Mouse (Mus musculus) hindbrain, embryonic 11.5 days (tissue): Measurements from ENCODE around the gene Dnm3. TPM values are rescaled to one million over a fixed set of nuclear protein-coding genes. Genes with fewer than 3 reads are reported as not detected.

Experiments
- ATAC-seq: fragments of 200-750 bp; cut with Nextera tagmentation; 2 replicates; pipeline ENCODE4 v1.8.0; 2017; ENCODE audit warnings: mild to moderate bottlenecking, moderate TSS enrichment, moderate library complexity; ENCODE audit not compliant: low FRiP score
- DNase-seq: peaks from one replicate; pipeline ENCODE4 v3.0.0-alpha.2; 2015; ENCODE audit warnings: low spot score
- H3K27ac ChIP-seq: fragments of 300-500 bp; sonication (generic); 2 replicates; pipeline ENCODE4 v1.5.1; 2014; ENCODE audit warnings: mild to moderate bottlenecking, low read depth, low read length
- H3K27me3 ChIP-seq: fragments of 300-500 bp; sonication (generic); 2 replicates; pipeline ENCODE4 v1.6.1; 2014; ENCODE audit warnings: mild to moderate bottlenecking, low read length, moderate library complexity, mixed read lengths; ENCODE audit not compliant: control insufficient read depth, insufficient read depth
- H3K36me3 ChIP-seq: fragments of 300-500 bp; sonication (generic); 2 replicates; pipeline ENCODE4 v1.6.1; 2014; ENCODE audit warnings: mild to moderate bottlenecking, low read length, moderate library complexity, mixed read lengths; ENCODE audit not compliant: control insufficient read depth, insufficient read depth
- H3K4me1 ChIP-seq: fragments of 300-500 bp; sonication (generic); replicated peaks from 2 replicates; pipeline ENCODE4 v1.6.1; 2014; ENCODE audit warnings: low read length, mixed read lengths; ENCODE audit not compliant: control insufficient read depth, insufficient read depth
- H3K4me2 ChIP-seq: fragments of 300-500 bp; sonication (generic); replicated peaks from 2 replicates; pipeline ENCODE4 v1.6.1; 2014; ENCODE audit warnings: mild to moderate bottlenecking, low read depth, low read length
- H3K4me3 ChIP-seq: fragments of 300-500 bp; sonication (generic); 2 replicates; pipeline ENCODE4 v1.5.1; 2014; ENCODE audit warnings: low read depth, low read length
- H3K9ac ChIP-seq: fragments of 300-500 bp; sonication (generic); 2 replicates; pipeline ENCODE4 v1.6.1; 2014; ENCODE audit warnings: low read depth, low read length
- H3K9me3 ChIP-seq: fragments of 300-500 bp; sonication (generic); 2 replicates; pipeline ENCODE4 v1.6.1; 2016; ENCODE audit warnings: low read length; ENCODE audit not compliant: control insufficient read depth
- WGBS: fragments of 180-500 bp; shearing (Covaris S2); extraction: QIAGEN DNeasy Blood & Tissue Kit; methylation state at CpG from one replicate; pipeline ENCODE4 v1.1.7; 2014; 5-methylcytosine and 5-hydroxymethylcytosine counted together
- polyA plus RNA-seq: library from polyadenylated mRNA; unstranded; fragments of >200 nt; fragmentation: Nextera tagmentation; extraction: Ambion mirVana; gene quantifications from 2 replicates; pipeline ENCODE4 v1.2.1, GENCODE M21; 2014

Gene Dnm3
- polyA plus RNA-seq, 1 experiment from 2014 or later, result 12.0 TPM

GRCm38 (mm10) chr1:162449161-162449909 is 28.5 kb downstream of the Dnm3 start:
- no peaks in the 10 kb centered on the region for H3K4me1 ChIP-seq
- H3K27me3 ChIP-seq, result no peaks in the 10 kb centered on the region
- H3K4me3 ChIP-seq, result no peak overlapping the region
- H3K9me3 ChIP-seq, result no peaks in the 10 kb centered on the region
- 70% methylated on average over 3 of the region's 3 CpGs for WGBS
- H3K9ac ChIP-seq, result no peak overlapping the region
- ATAC-seq, result no peak
- no peak overlapping the region for H3K27ac ChIP-seq
- no peak for DNase-seq
- H3K36me3 ChIP-seq, result no peaks in the 10 kb centered on the region
- no peak overlapping the region for H3K4me2 ChIP-seq

GRCm38 (mm10) chr1:162444805-162445204 is 33.0 kb downstream of the Dnm3 start:
- Histone ChIP-seq H3K27me3 (no peaks in the 10 kb centered on the region), H3K9me3 (no peaks in the 10 kb centered on the region), H3K36me3 (no peaks in the 10 kb centered on the region), H3K27ac (no peak overlapping the region), H3K4me2 (no peak overlapping the region), H3K4me1 (no peaks in the 10 kb centered on the region), H3K9ac (no peak overlapping the region), H3K4me3 (no peak overlapping the region)
- ATAC-seq (no peak), DNase-seq (no peak)
- WGBS, result 87% methylated on average over 8 of the region's 8 CpGs

DNA sequence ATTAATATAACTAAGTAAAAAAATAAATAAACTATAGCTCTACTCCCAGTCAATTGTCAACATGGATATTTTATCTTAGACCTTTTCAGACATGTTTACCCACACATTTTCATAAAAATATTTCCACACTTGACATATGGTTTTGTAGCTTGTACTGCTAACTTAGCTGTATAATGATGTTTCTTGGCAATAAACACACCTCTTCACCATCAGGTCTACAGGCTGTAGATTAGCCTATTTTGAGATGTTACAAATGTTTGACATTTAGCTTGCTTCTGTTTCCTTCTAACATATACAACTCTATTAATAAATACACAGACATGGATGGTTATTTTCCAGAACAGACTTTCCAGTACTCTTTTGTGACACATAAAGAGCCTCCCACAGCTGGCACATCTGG is 38.3 kb downstream of the Dnm3 start:
- no peak overlapping the region for H3K4me2 ChIP-seq
- H3K27ac ChIP-seq, result no peak overlapping the region
- H3K9ac ChIP-seq, result no peak overlapping the region
- ATAC-seq (no peak), DNase-seq (no peak)
- H3K4me1 ChIP-seq, result no peaks in the 10 kb centered on the region
- H3K36me3 ChIP-seq, result no peaks in the 10 kb centered on the region
- no peaks in the 10 kb centered on the region for H3K9me3 ChIP-seq
- no peaks in the 10 kb centered on the region for H3K27me3 ChIP-seq
- no peak overlapping the region for H3K4me3 ChIP-seq

GRCm38 (mm10) chr1:162436672-162437071 is 41.2 kb downstream of the Dnm3 start:
- ATAC-seq (no peak), DNase-seq (no peak)
- no peaks in the 10 kb centered on the region for H3K9me3 ChIP-seq
- no peak overlapping the region for H3K9ac ChIP-seq
- no peak overlapping the region for H3K4me2 ChIP-seq
- no peak overlapping the region for H3K27ac ChIP-seq
- no peak overlapping the region for H3K4me3 ChIP-seq
- H3K4me1 ChIP-seq, result no peaks in the 10 kb centered on the region
- no peaks in the 10 kb centered on the region for H3K27me3 ChIP-seq
- no peaks in the 10 kb centered on the region for H3K36me3 ChIP-seq
- 75% methylated on average over 3 of the region's 3 CpGs for WGBS

DNA sequence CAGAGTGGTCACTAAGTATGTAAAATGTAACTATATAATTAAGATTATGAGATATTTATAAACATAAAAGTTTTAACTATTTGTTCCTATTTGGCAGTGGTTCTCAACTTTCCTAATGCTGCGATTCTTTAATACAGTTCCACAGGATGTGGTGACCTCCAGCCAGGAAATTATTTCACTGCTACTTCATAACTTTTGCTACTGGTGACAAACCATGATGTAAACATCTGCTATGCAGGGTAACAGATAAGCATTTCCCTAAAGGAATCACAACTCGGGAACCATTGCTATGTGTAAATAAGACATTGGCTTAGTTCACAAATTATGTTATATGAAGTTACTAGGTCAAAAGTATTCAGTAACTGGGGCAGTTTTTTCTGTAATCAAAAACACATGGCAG is 48.9 kb downstream of the Dnm3 start:
- DNase-seq, result no peak

DNA sequence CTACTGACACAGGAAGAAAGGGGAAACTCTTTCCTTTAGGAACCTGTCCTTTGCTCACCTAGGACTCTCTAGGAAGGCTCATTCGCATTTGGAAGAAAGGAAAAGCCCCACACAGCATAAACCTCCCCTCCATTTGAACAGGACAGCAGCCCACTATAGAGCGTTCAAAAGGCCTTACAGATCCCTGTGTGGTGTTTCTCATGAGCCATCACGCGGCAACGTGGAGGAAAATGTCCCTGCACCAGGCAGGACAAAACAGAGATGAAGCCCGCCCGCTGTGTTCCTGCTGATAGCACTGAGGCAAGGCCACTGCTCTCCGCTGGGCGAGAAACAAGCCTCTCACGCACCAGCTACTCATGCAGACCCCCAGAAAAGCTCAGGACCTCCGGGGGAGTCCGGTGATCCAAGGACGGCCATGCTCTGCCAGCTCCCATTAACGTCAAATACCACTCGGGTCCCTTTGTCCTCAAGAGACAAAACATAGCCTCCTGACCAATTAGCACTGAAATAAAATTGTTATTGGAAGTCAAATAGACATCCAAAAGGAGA is 51.8 kb downstream of the Dnm3 start:
- Histone ChIP-seq H3K27me3 (no peaks in the 10 kb centered on the region), H3K36me3 (no peaks in the 10 kb centered on the region), H3K4me3 (no peak overlapping the region), H3K9me3 (no peaks in the 10 kb centered on the region), H3K9ac (no peak overlapping the region), H3K4me2 (no peak overlapping the region), H3K4me1 (no peaks in the 10 kb centered on the region), H3K27ac (no peak overlapping the region)
- DNase-seq (no peak), ATAC-seq (peak; percentile 76; the same call in 1 of the 2 replicates)
- WGBS, result 55% methylated on average over 15 of the region's 15 CpGs

More for the DNA sequence above, 48.9 kb downstream of the Dnm3 start:
- Histone ChIP-seq H3K27me3 (no peaks in the 10 kb centered on the region), H3K4me1 (no peaks in the 10 kb centered on the region), H3K9ac (no peak overlapping the region), H3K4me3 (no peak overlapping the region), H3K9me3 (no peaks in the 10 kb centered on the region), H3K4me2 (no peak overlapping the region), H3K27ac (no peak overlapping the region), H3K36me3 (no peaks in the 10 kb centered on the region)
- 67% methylated on average over 2 of the region's 2 CpGs for WGBS
- ATAC-seq, result no peak

- Histone ChIP-seq H3K27ac (no peak overlapping the region), H3K4me2 (no peak overlapping the region), H3K27me3 (no peaks in the 10 kb centered on the region), H3K4me1 (no peaks in the 10 kb centered on the region), H3K36me3 (no peaks in the 10 kb centered on the region), H3K9ac (no peak overlapping the region), H3K9me3 (no peaks in the 10 kb centered on the region), H3K4me3 (no peak overlapping the region)
- WGBS, result 79% methylated on average over 6 of the region's 6 CpGs
- no peak for DNase-seq
- no peak for ATAC-seq
Observed at GRCm38 (mm10) chr1:162422826-162423225, 55.0 kb downstream of the Dnm3 start.

DNA sequence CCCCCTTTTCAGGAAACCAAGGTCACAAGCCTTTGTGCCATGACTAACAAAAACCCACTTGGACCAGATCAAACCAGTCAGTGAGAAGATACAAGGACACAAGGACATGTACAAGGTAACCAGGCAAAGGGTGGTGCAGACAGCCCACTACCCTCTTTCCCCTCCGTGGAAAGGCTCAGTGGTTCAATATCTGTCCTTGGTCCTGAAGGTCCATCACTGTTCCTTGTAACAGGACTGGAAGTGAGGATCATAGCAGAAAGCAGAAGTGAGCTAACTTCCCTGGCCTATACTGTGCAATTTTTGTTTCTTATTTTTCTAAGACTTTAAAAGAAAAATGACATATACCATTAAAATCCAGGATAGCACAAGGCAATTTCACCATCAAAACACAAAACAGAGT is 64.0 kb downstream of the Dnm3 start:
- Histone ChIP-seq H3K9me3 (no peaks in the 10 kb centered on the region), H3K4me2 (no peak overlapping the region), H3K4me3 (no peak overlapping the region), H3K9ac (no peak overlapping the region), H3K27me3 (no peaks in the 10 kb centered on the region), H3K27ac (no peak overlapping the region), H3K4me1 (no peaks in the 10 kb centered on the region), H3K36me3 (no peaks in the 10 kb centered on the region)
- DNase-seq (no peak), ATAC-seq (no peak)
- WGBS, result 23% methylated on average over 1 of the region's 1 CpGs

- Histone ChIP-seq H3K4me3 (no peak overlapping the region), H3K9me3 (no peaks in the 10 kb centered on the region), H3K27ac (no peak overlapping the region), H3K9ac (no peak overlapping the region), H3K27me3 (no peaks in the 10 kb centered on the region), H3K4me2 (no peak overlapping the region), H3K4me1 (no peaks in the 10 kb centered on the region), H3K36me3 (no peaks in the 10 kb centered on the region)
- DNase-seq, result no peak
- WGBS, result 67% methylated on average over 7 of the region's 7 CpGs
- peak; percentile 68 for ATAC-seq
Observed at GRCm38 (mm10) chr1:162412787-162413429, 64.9 kb downstream of the Dnm3 start.
